Mouse (Mus musculus) liver, embryonic 14.5 days (tissue): ENCODE data around the gene Tyw1.

Source experiments
- CTCF ChIP-seq: IDR thresholded peaks from 2 replicates; pipeline ENCODE4 v1.5.1; 2016; ENCODE audit warnings: antibody characterized with exemption, low read depth, control low read depth
- EP300 ChIP-seq: IDR thresholded peaks from 2 replicates; pipeline ENCODE4 v1.6.1; 2016; ENCODE audit warnings: antibody characterized with exemption, low read depth

- TF ChIP-seq CTCF (no peak), EP300 (no peak)
Measured at GRCm38 (mm10) chr5:130363111-130363510, 107.7 kb downstream of the Tyw1 start.
